Mouse (Mus musculus) common myeloid progenitor, adult 5-6 weeks (primary cell): Measurements from ENCODE around the gene Gcnt4. TPM values are rescaled to one million over a fixed set of nuclear protein-coding genes. Genes with fewer than 3 reads are reported as not detected.

Experiments
- ATAC-seq: replicated peaks from 2 replicates; pipeline ENCODE4 v1.8.0; 2016; ENCODE audit warnings: low read depth, mild to moderate bottlenecking, moderate TSS enrichment, inconsistent platforms; ENCODE audit not compliant: poor library complexity, severe bottlenecking
- total RNA-seq: library from RNA; stranded (forward); fragments of 200-1000, 187-1606 nt; gene quantifications from 2 replicates; pipeline ENCODE4 v1.2.3, GENCODE M21; 2017

Gcnt4 gene
- total RNA-seq, 1 experiment from 2014 or later = 1.5 TPM

- ATAC-seq = no peak
These were observed 64.6 kb downstream of the Gcnt4 start for GRCm38 (mm10) chr13:96989129-96989528.

- ATAC-seq = peak; percentile 78
These were observed 65.6 kb downstream of the Gcnt4 start for GRCm38 (mm10) chr13:96990045-96990444.

- ATAC-seq = peak; percentile 41
These were observed 66.2 kb downstream of the Gcnt4 start for GRCm38 (mm10) chr13:96990561-96991265.

GRCm38 (mm10) chr13:96993291-96993989 is 69.0 kb downstream of the Gcnt4 start:
- ATAC-seq = no peak

GRCm38 (mm10) chr13:96995243-96995642 is 70.8 kb downstream of the Gcnt4 start:
- peak; percentile 75 for ATAC-seq

GRCm38 (mm10) chr13:96997080-96997479 is 72.6 kb downstream of the Gcnt4 start:
- ATAC-seq = no peak

Other genes with a start within 250 kb of the Gcnt4 start
- gene Ankrd31, start 176.4 kb upstream of the Gcnt4 start, total RNA-seq = not detected in 2 replicates
- not detected in 2 replicates for gene 1700029F12Rik, start 109.7 kb downstream of the Gcnt4 start, total RNA-seq
- gene Fam169a, start 142.6 kb downstream of the Gcnt4 start, total RNA-seq = 1.7 and 1.8 TPM in 2 replicates
- gene Gm6169, start 174.5 kb downstream of the Gcnt4 start, total RNA-seq = 1.4 and 2.0 TPM in 2 replicates
- 25.8 and 29.2 TPM in 2 replicates for gene Gfm2, start 213.2 kb downstream of the Gcnt4 start, total RNA-seq
- gene Nsa2, start 213.2 kb downstream of the Gcnt4 start, total RNA-seq = 369 and 425 TPM in 2 replicates